Mouse (Mus musculus) olfactory bulb, adult 2 months (tissue): ENCODE results near the gene Grid2. TPM values are rescaled to one million over a fixed set of nuclear protein-coding genes. Genes with fewer than 3 reads are reported as not detected.

ENCODE experiments used
- H3K27ac ChIP-seq: fragments of 200-500 bp; 2 replicates; pipeline ENCODE4 v1.5.1; 2012; ENCODE audit warnings: low read depth, low read length; ENCODE audit not compliant: insufficient read depth
- H3K4me1 ChIP-seq: fragments of 200-500 bp; 2 replicates; pipeline ENCODE4 v1.6.1; 2012; ENCODE audit warnings: low read length; ENCODE audit not compliant: control insufficient read depth, insufficient read depth
- H3K4me3 ChIP-seq: fragments of 200-500 bp; 2 replicates; pipeline ENCODE4 v1.5.1; 2012; ENCODE audit warnings: mild to moderate bottlenecking, low read depth, low read length, moderate library complexity; ENCODE audit not compliant: insufficient read depth
- CTCF ChIP-seq: fragments of 200-500 bp; IDR thresholded peaks from 2 replicates; pipeline ENCODE4 v1.5.1; 2012; ENCODE audit warnings: low read depth, mild to moderate bottlenecking, low read length, moderate library complexity; ENCODE audit not compliant: insufficient read depth
- POLR2A ChIP-seq: fragments of 200-500 bp; IDR thresholded peaks from 2 replicates; pipeline ENCODE4 v1.6.1; 2012; ENCODE audit warnings: mild to moderate bottlenecking, low read depth, low read length, moderate library complexity; ENCODE audit not compliant: insufficient read depth
- WGBS: fragments of 180-500 bp; shearing (Covaris S2); methylation state at CpG from one replicate; pipeline ENCODE4 v1.1.7; 2018; 5-methylcytosine and 5-hydroxymethylcytosine counted together
- polyA plus RNA-seq: library from polyadenylated mRNA; stranded (reverse); fragments of >200 nt; gene quantifications from 2 replicates; pipeline ENCODE4 v1.2.4, GENCODE M21; 2012; ENCODE audit warnings: low replicate concordance; ENCODE audit not compliant: missing spikeins, insufficient read depth, insufficient read length

The Grid2 gene
- polyA plus RNA-seq, 1 experiment: not detected

- TF ChIP-seq POLR2A (no peak), CTCF (no peak)
- H3K4me1 ChIP-seq: no peaks in the 10 kb centered on the region
- no peak overlapping the region for H3K27ac ChIP-seq
- H3K4me3 ChIP-seq: no peak overlapping the region
- 47% methylated on average over 1 of the region's 1 CpGs for WGBS
Measured at GRCm38 (mm10) chr6:63347015-63347414, 91.3 kb downstream of the Grid2 start.

DNA sequence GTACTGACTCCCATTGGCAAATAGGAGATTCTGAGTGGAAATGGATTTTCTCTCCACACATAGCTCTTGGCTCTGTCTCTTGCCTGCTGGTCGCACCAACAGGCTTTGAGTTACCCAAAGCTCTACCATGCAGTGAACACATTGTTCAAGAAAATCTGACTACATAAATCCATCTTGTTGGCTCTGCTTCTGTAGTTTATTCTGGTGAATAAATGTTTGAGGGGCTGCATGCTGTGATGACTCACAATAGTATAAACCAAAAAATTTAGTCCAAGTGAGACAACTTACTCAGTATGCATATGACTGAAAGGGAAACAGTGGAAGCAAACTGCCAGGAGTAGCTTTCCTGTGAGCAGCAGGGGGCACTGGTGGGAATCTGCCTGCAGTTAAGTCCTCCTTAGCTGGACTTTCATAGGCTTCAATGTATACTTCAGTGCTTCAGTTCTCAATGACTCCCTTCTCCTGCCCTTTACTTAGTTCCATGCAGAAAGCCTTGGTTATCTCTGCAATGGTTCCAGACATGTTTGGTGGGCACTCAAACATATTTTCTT is 125.5 kb downstream of the Grid2 start:
- TF ChIP-seq POLR2A (no peak), CTCF (no peak)
- WGBS: 79% methylated on average over 1 of the region's 1 CpGs
- Histone ChIP-seq H3K4me1 (no peaks in the 10 kb centered on the region), H3K4me3 (no peak overlapping the region), H3K27ac (no peak overlapping the region)

GRCm38 (mm10) chr6:63401698-63402097 is 146.0 kb downstream of the Grid2 start:
- TF ChIP-seq CTCF (no peak), POLR2A (no peak)
- H3K27ac ChIP-seq: no peak overlapping the region
- 79% methylated on average over 3 of the region's 3 CpGs for WGBS
- no peaks in the 10 kb centered on the region for H3K4me1 ChIP-seq
- H3K4me3 ChIP-seq: no peak overlapping the region

DNA sequence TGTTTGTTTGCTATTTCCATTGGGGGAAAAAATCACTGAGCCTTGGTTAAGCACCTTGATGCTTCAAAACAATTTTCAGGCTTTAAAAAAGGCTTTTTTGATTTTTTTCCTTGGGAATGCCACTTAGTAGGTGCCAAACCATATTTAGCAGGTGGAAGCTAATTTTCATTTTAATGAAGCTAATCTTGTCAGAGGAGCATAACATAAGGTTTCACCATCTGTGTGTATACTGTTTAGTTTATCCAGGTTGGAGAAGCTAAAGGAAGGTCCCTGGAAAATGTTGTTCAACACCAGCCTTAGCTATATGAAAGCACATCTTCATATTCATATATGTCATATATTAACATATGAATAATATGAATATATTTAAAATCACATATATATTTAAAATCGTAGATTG is 161.9 kb downstream of the Grid2 start:
- H3K27ac ChIP-seq: no peak overlapping the region
- TF ChIP-seq POLR2A (no peak), CTCF (no peak)
- 94% methylated on average over 1 of the region's 1 CpGs for WGBS

GRCm38 (mm10) chr6:63432751-63433150 is 177.1 kb downstream of the Grid2 start:
- Histone ChIP-seq H3K4me3 (no peak overlapping the region), H3K27ac (no peak overlapping the region), H3K4me1 (no peaks in the 10 kb centered on the region)
- WGBS: 85% methylated on average over 2 of the region's 2 CpGs
- TF ChIP-seq POLR2A (no peak), CTCF (no peak)

More for the DNA sequence above, 161.9 kb downstream of the Grid2 start:
- no peaks in the 10 kb centered on the region for H3K4me1 ChIP-seq
- H3K4me3 ChIP-seq: no peak overlapping the region

DNA sequence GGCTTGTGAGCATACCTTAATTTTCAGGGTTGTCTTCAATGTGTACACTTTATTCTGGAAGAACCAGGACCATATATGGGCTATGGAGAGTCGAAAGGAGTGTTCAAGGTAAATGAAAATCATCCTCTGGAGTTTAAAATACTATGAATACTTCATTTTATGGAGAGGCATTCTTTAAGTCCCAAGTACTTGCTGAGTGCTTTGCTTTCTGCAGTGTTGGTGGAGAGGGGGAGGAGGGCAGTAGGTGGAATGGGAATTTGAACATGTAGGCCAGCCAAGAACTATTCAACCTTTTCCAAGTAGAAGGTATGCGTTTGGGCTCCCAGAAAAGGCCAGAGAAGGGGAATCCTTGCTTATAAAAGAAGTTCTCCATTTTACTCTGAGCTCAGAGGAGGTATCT is 192.5 kb downstream of the Grid2 start:
- H3K4me1 ChIP-seq: no peaks in the 10 kb centered on the region
- no peak overlapping the region for H3K4me3 ChIP-seq
- no peak overlapping the region for H3K27ac ChIP-seq
- WGBS: 83% methylated on average over 2 of the region's 2 CpGs
- TF ChIP-seq POLR2A (no peak), CTCF (no peak)

- no peak overlapping the region for H3K4me3 ChIP-seq
- WGBS: 74% methylated on average over 1 of the region's 1 CpGs
- H3K27ac ChIP-seq: no peak overlapping the region
- no peaks in the 10 kb centered on the region for H3K4me1 ChIP-seq
- TF ChIP-seq CTCF (no peak), POLR2A (no peak)
Measured at GRCm38 (mm10) chr6:63482141-63482540, 226.5 kb downstream of the Grid2 start.

DNA sequence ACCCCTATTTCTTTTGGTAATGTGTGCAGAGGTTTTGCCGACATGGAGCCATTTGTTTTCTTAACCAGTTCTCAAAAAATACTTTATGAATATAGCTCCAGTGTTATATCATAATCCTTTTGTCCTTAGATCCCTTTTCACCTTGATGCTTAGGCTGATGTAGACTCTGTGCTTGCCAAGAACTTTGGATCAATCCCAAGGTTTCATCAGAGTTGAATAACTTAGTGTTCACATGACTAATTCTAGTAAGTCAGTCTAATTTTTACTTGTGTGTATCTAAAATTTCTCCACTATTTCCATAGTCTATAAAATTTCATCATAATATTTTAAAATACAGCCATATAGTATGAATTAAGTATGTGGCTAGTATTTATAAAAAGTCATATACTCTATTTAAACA is 259.3 kb downstream of the Grid2 start:
- no peaks in the 10 kb centered on the region for H3K4me1 ChIP-seq
- no peak overlapping the region for H3K4me3 ChIP-seq
- no peak for TF ChIP-seq POLR2A
- TF ChIP-seq CTCF: no peak
- WGBS: 86% methylated on average over 1 of the region's 1 CpGs
- H3K27ac ChIP-seq: no peak overlapping the region

- TF ChIP-seq POLR2A: no peak
- no peak for TF ChIP-seq CTCF
- Histone ChIP-seq H3K4me1 (no peaks in the 10 kb centered on the region), H3K27ac (no peak overlapping the region), H3K4me3 (no peak overlapping the region)
- WGBS: 87% methylated on average over 6 of the region's 6 CpGs
Measured at GRCm38 (mm10) chr6:63515957-63516356, 260.3 kb downstream of the Grid2 start.

- TF ChIP-seq CTCF (no peak), POLR2A (no peak)
- WGBS: 35% methylated on average over 2 of the region's 2 CpGs
Measured at GRCm38 (mm10) chr6:63531751-63532150, 276.1 kb downstream of the Grid2 start.

More at GRCm38 (mm10) chr6:63531751-63532150, 276.1 kb downstream of the Grid2 start:
- H3K4me3 ChIP-seq: no peak overlapping the region
- no peak overlapping the region for H3K27ac ChIP-seq
- no peaks in the 10 kb centered on the region for H3K4me1 ChIP-seq
